Mouse (Mus musculus) hindbrain, embryonic 16.5 days (tissue): ENCODE measurements around the gene Galnt16. TPM values are rescaled to one million over a fixed set of nuclear protein-coding genes. Genes with fewer than 3 reads are reported as not detected.

ENCODE experiments used
- ATAC-seq: fragments of 200-750 bp; cut with Nextera tagmentation; 2 replicates; pipeline ENCODE4 v1.8.0; 2017; ENCODE audit warnings: moderate TSS enrichment, moderate library complexity
- H3K27ac ChIP-seq: fragments of 300-500 bp; sonication (generic); 2 replicates; pipeline ENCODE4 v1.5.1; 2014; ENCODE audit warnings: low read depth, mild to moderate bottlenecking, control low read depth, low read length, moderate library complexity
- H3K27me3 ChIP-seq: fragments of 300-500 bp; sonication (generic); replicated peaks from 2 replicates; pipeline ENCODE4 v1.6.1; 2014; ENCODE audit warnings: low read length; ENCODE audit not compliant: control insufficient read depth, insufficient read depth
- H3K36me3 ChIP-seq: fragments of 300-500 bp; sonication (generic); 2 replicates; pipeline ENCODE4 v1.6.1; 2014; ENCODE audit warnings: mild to moderate bottlenecking, low read length, moderate library complexity, mixed read lengths; ENCODE audit not compliant: control insufficient read depth, insufficient read depth
- H3K4me1 ChIP-seq: fragments of 300-500 bp; sonication (generic); 2 replicates; pipeline ENCODE4 v1.6.1; 2014; ENCODE audit warnings: low read depth, low read length; ENCODE audit not compliant: control insufficient read depth, insufficient read depth
- H3K4me2 ChIP-seq: fragments of 300-500 bp; sonication (generic); 2 replicates; pipeline ENCODE4 v1.6.1; 2014; ENCODE audit warnings: mild to moderate bottlenecking, low read length, control low read depth, moderate library complexity
- H3K4me3 ChIP-seq: fragments of 300-500 bp; sonication (generic); 2 replicates; pipeline ENCODE4 v1.5.1; 2014; ENCODE audit warnings: mild to moderate bottlenecking, low read length, control low read depth, moderate library complexity
- H3K9ac ChIP-seq: fragments of 300-500 bp; sonication (generic); 2 replicates; pipeline ENCODE4 v1.6.1; 2014; ENCODE audit warnings: low read depth, mild to moderate bottlenecking, control low read depth, low read length, moderate library complexity
- H3K9me3 ChIP-seq: fragments of 300-500 bp; sonication (generic); 2 replicates; pipeline ENCODE4 v1.6.1; 2014; ENCODE audit warnings: mild to moderate bottlenecking, low read length, moderate library complexity; ENCODE audit not compliant: control insufficient read depth
- WGBS: fragments of 180-500 bp; shearing (Covaris S2); extraction: QIAGEN DNeasy Blood & Tissue Kit; methylation state at CpG from one replicate; pipeline ENCODE4 v1.1.7; 2014; 5-methylcytosine and 5-hydroxymethylcytosine counted together
- polyA plus RNA-seq: library from polyadenylated mRNA; unstranded; fragments of >200 nt; fragmentation: Nextera tagmentation; extraction: Ambion mirVana; gene quantifications from 2 replicates; pipeline ENCODE4 v1.2.1, GENCODE M21; 2015

Galnt16 gene
- polyA plus RNA-seq, 1 experiment from 2014 or later: 34.0 TPM

DNA sequence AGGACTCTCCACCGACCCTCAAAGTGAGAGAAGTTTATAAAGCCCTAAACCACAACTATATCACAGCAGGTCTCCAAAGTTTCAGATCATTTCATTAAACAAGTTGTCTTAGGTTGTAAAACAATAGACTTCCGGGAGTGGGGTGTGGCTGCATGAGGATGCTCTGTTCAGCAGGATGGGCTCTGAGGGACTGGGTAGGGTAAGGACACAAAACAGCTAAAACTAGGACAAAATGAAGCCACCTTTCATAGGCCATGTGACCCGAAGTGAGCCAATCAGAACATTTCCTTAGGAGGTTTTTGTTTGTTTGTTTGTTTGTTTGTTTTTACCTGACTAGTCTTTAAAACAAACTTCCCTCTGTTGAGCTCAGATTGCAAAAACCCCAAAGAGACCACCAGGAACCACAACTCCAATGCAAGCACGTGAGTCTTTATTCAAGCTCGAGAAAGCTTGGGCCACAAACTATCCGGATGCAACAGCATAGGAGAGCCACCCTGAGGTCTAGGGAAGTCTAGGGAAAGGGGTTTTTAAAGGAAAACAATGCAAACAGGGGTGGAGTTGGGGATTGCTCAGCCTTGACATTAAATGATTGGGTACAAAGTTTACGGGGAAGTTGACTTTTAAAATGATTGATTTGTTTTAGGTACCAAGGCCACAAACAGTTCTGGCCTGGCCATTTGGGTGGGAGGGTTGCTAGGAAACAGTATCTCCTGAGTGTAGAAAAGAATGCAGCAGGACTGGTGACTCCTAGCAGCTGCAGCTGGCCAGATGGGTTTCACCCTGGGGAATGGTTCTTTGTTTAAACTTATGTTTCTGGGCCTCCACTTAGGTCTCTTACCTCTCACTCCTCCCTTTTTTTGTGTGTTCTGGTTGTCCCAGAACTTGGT, 97.5 kb downstream of the Galnt16 start:
- Histone ChIP-seq H3K4me3 (no peak overlapping the region), H3K27me3 (no peaks in the 10 kb centered on the region), H3K36me3 (no peaks in the 10 kb centered on the region), H3K27ac (no peak overlapping the region), H3K9me3 (no peaks in the 10 kb centered on the region), H3K4me2 (no peak overlapping the region), H3K9ac (no peak overlapping the region), H3K4me1 (no peaks in the 10 kb centered on the region)
- 55% methylated on average over 7 of the region's 7 CpGs for WGBS
- ATAC-seq: no peak

DNA sequence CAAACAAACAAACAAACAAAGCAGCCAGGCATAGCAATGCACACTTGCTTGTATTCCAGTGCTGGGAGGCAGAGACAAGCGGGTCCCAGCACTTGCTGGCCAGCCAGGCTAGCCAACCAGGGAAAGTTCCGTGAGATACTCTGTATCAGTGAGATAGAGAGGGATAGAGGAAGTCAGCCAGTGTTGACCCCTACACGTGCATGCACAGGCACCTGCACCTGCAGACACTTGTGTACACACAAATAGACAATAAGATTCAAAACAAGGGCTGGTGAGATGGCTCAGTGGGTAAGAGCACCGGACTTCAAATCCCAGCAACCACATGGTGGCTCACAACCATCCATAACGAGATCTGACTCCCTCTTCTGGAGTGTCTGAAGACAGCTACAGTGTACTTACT, 102.4 kb downstream of the Galnt16 start:
- Histone ChIP-seq H3K4me2 (no peak overlapping the region), H3K27me3 (no peaks in the 10 kb centered on the region), H3K27ac (no peak overlapping the region), H3K9me3 (no peaks in the 10 kb centered on the region), H3K36me3 (no peaks in the 10 kb centered on the region), H3K9ac (no peak overlapping the region), H3K4me3 (no peak overlapping the region), H3K4me1 (no peaks in the 10 kb centered on the region)
- no peak for ATAC-seq
- WGBS: 82% methylated on average over 5 of the region's 5 CpGs

DNA sequence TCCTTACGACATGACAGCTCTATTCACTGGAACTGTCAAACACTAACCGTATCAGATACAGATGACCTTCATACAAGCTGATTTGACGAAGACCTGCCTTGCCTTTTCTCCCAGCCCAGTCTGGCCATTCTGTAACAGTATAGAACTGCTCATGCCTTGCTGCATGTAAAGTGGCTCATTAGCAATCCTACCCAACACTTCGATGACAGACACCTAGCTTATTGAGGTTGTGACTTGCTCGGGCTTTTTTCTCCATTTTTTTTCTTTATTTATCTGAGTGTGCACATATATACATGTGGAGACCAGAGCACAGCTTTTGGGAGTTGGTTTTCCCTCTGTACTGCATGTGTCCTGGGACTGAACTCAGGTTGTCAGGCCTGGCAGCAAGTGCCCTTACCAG, 113.7 kb downstream of the Galnt16 start:
- Histone ChIP-seq H3K9me3 (no peaks in the 10 kb centered on the region), H3K27ac (no peak overlapping the region), H3K4me3 (no peak overlapping the region), H3K4me1 (no peaks in the 10 kb centered on the region), H3K9ac (no peak overlapping the region), H3K27me3 (no peaks in the 10 kb centered on the region), H3K36me3 (peaks cover 26% of the 10 kb centered on the region), H3K4me2 (no peak overlapping the region)
- no peak for ATAC-seq
- WGBS: 88% methylated on average over 5 of the region's 5 CpGs

DNA sequence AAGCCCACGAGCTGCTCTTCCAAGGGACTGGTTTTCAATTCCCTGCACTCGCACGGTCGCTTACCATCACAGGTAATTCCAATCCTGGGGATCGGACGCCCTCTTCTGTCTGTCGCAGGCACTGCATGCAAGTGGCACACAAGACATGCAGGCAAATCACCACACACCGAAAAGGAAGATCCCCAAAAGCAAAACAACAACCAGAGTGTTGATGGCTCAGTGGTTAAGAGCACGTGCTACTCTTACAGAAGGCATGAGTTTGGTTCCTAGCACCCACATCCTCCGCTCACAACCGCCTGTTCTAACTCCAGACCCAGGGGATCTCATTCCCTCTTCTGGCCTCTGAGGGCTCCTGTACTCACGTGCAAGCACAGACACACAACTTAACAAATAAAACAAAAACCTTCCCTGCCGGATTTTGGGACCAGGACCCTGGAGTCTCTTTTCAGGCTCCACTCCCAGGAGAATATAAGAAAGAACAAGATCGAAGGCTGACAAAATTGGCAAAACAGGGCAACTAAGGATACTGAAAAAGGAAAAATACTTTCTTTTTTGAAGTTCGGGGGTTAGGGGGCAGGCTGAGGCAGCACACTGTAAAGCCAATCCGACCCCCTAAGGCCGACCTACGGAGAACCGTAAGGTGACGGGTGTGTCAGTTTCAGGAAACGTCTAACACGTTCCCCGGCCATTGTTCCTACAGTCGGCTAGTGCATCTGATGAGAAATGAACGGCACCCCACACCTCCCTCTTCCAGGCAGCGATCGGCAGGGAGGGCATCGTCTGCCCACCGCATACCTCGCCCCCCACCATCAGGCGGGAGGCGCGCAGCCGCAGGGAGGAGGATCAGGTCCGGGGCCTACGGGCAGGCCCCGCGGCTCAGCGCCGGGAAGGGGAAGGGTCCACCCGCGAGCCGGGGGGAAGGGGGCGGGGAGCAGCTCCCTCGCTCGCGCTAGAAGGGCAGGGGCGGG, 124.9 kb downstream of the Galnt16 start:
- peaks cover 41% of the 10 kb centered on the region for H3K4me1 ChIP-seq
- H3K27me3 ChIP-seq: no peaks in the 10 kb centered on the region
- H3K27ac ChIP-seq: peak overlapping the region; percentile 87
- peak overlapping the region; percentile 88 for H3K4me2 ChIP-seq
- H3K36me3 ChIP-seq: peaks cover 9% of the 10 kb centered on the region
- H3K9me3 ChIP-seq: no peaks in the 10 kb centered on the region
- H3K4me3 ChIP-seq: peak overlapping the region; percentile 69
- ATAC-seq: peak; percentile 75
- peak overlapping the region; percentile 90 for H3K9ac ChIP-seq
- 2% methylated on average over 48 of the region's 48 CpGs for WGBS

DNA sequence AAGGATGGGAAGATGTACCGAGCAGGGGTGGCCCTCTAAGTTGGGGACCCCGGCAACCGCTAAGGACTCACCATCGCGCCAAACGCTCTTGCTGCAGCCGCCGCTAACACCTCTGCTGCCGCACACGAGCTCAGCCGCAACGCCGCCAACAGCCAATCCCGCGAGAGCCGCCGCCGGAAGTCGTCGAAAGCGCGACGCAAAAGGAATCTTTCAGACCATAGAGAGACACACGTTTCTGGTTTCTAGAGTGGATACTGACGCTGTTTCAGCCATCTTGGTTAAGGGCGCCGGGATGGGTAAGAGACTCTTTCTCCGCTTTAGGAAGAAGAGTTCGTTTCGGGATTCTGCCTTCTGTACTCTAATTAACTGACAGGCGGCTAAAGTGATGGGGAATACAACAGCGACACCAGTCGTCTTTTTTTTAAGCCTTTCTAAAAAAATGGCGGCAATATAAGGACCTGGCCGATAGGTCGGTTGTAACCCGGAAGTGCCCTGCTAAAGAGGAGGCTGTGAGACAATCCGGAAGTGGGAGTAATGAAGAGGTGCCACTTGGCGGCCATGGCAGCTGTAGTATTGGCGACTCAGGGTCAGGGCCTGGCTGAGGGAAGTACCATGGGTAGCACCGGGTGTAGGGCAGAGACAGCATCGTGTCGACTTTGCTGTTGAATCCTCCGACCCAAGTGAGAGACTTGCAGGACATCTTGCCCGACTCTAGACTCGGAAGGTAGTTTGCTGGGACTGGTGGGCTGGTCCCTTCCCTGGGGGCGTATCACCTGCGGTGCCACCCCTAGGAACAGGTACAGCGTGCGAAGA, 125.8 kb downstream of the Galnt16 start, which contains the start of the genes Slc39a9 and Erh:
TSS of gene Slc39a9 (plus strand) at position 191 of the 813 bp plus-strand sequence.
TSS of gene Erh (minus strand) at position 649 of the 813 bp plus-strand sequence.
- Histone ChIP-seq H3K27me3 (no peaks in the 10 kb centered on the region), H3K4me2 (peak within 1 kb of the TSS; percentile 89), H3K9ac (peak within 1 kb of the TSS; percentile 90), H3K9me3 (no peaks in the 10 kb centered on the region), H3K4me3 (peak within 1 kb of the TSS; percentile 69), H3K36me3 (peaks cover 4% of the 10 kb centered on the region), H3K27ac (peak within 1 kb of the TSS; percentile 87), H3K4me1 (peaks cover 41% of the 10 kb centered on the region)
- peak; percentile 98 for ATAC-seq
- under 1% methylated on average over 47 of the region's 50 CpGs for WGBS

DNA sequence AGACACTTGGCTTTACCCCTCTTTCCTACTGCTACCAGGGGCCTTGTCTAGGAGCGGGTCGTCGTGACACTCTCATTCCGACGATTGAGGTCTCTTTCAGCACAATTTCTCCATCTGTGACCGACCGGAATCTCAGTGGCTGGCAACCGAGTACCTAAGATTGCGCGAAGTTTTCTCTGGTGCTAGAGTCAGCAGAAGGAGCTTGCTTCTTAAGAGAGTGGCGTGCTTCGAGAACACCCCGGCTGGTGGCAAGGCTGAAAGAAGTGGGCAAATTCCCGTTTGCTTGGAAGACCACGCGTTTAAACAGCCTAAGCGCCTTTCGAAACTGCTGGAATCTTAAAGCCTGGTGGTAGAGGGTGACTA, 126.4 kb downstream of the Galnt16 start:
- peaks cover 2% of the 10 kb centered on the region; the same call in 1 of the 2 replicates for H3K36me3 ChIP-seq
- WGBS: 6% methylated on average over 18 of the region's 18 CpGs
- peak overlapping the region; percentile 53 for H3K27ac ChIP-seq
- H3K9me3 ChIP-seq: no peaks in the 10 kb centered on the region
- H3K4me1 ChIP-seq: peaks cover 41% of the 10 kb centered on the region
- peak overlapping the region; percentile 90 for H3K9ac ChIP-seq
- peak overlapping the region; percentile 69 for H3K4me3 ChIP-seq
- H3K27me3 ChIP-seq: no peaks in the 10 kb centered on the region
- ATAC-seq: no peak
- H3K4me2 ChIP-seq: peak overlapping the region; percentile 89

DNA sequence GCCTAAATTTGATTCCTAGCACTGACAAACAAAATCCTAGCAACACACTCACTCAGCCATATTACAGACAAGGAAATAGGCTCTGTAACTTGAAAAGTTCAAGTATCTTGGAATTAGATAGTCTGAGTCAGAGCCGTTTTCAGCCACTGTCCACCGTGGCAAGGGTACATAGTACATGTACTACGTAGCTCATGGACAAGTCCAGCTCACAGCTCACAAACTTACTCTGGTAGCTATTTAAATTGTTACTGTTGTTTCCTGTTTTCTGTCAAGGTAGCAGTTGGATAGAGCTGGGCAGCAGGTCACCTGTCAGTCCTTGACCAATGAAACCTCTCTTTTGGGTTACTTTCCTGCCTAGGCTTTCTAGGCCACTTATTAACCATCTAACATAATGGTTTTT, 128.3 kb downstream of the Galnt16 start:
- Histone ChIP-seq H3K27me3 (no peaks in the 10 kb centered on the region), H3K4me2 (peak overlapping the region; percentile 32), H3K27ac (no peak overlapping the region), H3K9me3 (no peaks in the 10 kb centered on the region), H3K4me3 (no peak overlapping the region), H3K4me1 (peaks cover 41% of the 10 kb centered on the region), H3K9ac (no peak overlapping the region), H3K36me3 (no peaks in the 10 kb centered on the region; the same call in 1 of the 2 replicates)
- 97% methylated on average over 3 of the region's 3 CpGs for WGBS
- no peak for ATAC-seq

DNA sequence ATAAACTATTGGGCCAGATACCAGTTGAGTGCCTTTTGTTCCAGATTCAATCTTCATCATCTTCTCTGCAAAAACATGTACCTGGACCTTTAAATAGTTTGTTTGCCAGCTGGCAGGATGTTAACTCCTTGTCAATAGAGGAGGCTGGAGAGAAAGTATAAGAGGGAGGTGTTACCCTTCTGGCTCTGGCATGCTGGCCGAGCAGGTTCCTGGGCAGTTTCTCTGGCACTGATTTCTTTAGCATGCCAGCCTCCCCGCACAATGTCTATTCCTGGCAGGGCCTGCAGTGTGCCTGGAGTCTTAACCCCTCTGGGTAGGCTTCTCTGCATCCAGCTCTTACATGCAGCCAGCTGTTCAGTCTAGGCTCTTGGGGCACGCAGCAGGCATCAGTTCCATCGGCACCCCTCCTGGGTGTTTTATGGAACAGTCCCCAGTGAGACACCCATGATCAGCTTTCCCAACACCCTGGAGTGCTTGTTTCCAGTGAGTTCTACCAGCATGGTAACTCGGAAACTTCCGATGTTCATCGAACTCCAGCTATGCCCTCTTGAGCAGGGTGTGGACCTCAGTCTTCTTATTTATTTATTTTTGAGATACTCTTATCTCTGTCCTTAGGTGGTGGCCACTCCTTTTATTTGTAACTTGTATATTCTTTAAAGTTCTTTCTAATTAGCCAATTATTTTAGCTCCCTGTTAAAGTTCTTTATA, 136.0 kb downstream of the Galnt16 start:
- no peaks in the 10 kb centered on the region for H3K27me3 ChIP-seq
- H3K27ac ChIP-seq: no peak overlapping the region
- H3K4me2 ChIP-seq: no peak overlapping the region
- 85% methylated on average over 7 of the region's 7 CpGs for WGBS
- H3K4me3 ChIP-seq: no peak overlapping the region
- H3K9me3 ChIP-seq: no peaks in the 10 kb centered on the region
- ATAC-seq: no peak
- H3K4me1 ChIP-seq: no peaks in the 10 kb centered on the region; the same call in 1 of the 2 replicates
- H3K36me3 ChIP-seq: no peaks in the 10 kb centered on the region
- H3K9ac ChIP-seq: no peak overlapping the region
